Mouse (Mus musculus) brain, embryonic 14.5 days (tissue): Measurements from ENCODE around the gene Gata2. TPM values are rescaled to one million over a fixed set of nuclear protein-coding genes. Genes with fewer than 3 reads are reported as not detected.

Source experiments
- DNase-seq: peaks from one replicate; pipeline ENCODE4 v3.0.0-alpha.2; 2011; ENCODE audit warnings: low read depth
- CTCF ChIP-seq: fragments of 200-500 bp; IDR thresholded peaks from 2 replicates; pipeline ENCODE4 v1.5.1; 2012; ENCODE audit warnings: inconsistent platforms, mild to moderate bottlenecking, moderate library complexity, borderline replicate concordance; ENCODE audit not compliant: insufficient read depth, insufficient read length; ENCODE audit errors: extremely low read depth
- POLR2A ChIP-seq: fragments of 200-500 bp; IDR thresholded peaks from 2 replicates; pipeline ENCODE4 v1.6.1; 2012; ENCODE audit warnings: mild to moderate bottlenecking, inconsistent platforms, borderline replicate concordance; ENCODE audit not compliant: poor library complexity, insufficient read depth, insufficient read length, severe bottlenecking; ENCODE audit errors: extremely low read depth
- polyA plus RNA-seq: library from polyadenylated mRNA; depleted of rRNA; stranded (reverse); fragments of >200 nt; gene quantifications from 2 replicates; pipeline ENCODE4 v1.2.3, GENCODE M21; 2012; rRNA removed

The Gata2 gene
- polyA plus RNA-seq, 1 experiment = 15.6 TPM

DNA sequence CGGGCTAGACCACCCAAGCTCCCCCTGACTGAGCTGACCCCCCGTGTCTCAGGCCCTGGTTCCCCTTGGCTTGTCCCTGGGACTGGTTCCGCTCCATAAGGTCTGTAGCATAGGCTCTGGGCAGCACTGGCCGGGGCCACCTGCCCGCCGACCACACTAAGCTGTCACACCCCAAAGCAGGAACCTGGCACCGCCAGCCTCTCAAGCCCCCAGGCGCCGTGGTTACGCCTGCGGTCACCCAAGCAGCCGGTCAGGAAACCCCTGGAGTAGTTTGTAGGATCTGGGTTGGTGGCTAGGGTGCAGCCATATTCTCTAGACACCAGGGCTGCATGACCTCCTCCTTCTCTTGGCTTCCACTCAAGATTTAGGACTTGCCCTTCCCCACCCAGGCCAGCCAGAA lies 35.5 kb downstream of the Gata2 start:
- DNase-seq = no peak
- TF ChIP-seq CTCF = no peak
- TF ChIP-seq POLR2A = no peak

DNA sequence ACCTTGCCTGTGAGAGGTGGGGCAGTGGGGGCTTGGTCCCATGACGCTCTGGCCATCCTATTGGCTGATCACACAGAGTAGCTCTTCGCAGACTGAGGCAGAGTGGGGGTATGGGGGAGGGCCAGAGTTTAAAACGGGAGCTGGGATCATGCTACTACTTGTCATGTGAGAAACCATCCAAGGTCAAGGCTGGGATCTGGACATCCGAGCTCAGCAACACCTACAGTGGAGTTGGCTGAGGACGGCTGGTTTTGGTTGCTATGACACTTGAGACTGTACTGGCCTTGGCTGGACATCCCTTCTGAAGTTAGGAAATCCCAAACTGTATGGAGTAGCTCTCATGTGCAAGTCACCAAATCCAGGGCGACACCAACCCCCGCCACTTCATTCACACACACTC lies 38.1 kb downstream of the Gata2 start:
- TF ChIP-seq POLR2A (no peak), CTCF (no peak)
- no peak for DNase-seq

DNA sequence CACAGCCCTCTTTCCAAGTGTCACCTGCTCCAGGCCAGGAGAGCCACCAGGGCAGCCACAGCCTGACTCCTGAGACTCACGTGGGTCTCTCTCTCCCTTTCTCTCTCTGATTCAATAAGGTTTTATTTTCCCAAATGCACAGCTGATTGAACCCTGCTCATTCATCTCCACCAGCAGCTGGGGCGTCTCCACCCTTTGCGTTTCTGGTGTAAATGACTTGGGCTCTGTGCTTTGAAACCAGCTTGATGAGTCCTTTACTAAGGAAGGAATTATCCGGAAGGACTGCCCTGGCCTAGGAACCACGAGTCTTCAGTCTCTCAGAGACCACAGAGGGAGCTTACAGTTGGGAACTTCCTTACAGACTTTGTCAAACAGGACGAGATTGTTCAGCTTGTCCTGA lies 38.5 kb downstream of the Gata2 start:
- DNase-seq = no peak

DNA sequence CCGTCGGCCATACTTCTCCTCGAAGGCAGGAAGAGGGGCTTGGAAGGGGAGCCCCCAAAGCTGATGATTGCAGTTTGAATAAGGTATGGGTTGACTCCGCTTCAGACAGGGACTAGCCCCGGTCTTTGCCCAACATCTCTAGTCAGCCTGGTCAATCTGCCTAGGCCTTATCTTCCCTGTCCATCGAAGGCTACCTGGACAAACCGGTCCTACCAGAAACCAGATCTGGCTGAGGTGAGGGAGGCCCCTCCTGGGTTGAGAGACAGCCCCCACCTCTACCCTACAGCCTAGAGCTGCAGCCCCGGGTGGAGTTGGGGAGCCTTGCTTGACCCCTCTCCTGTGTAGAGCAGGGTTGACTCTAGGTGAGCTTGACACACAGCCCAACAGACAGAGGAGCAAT lies 40.3 kb downstream of the Gata2 start:
- no peak for TF ChIP-seq POLR2A
- no peak for TF ChIP-seq CTCF
- no peak for DNase-seq

More for the DNA sequence above, 38.5 kb downstream of the Gata2 start:
- TF ChIP-seq POLR2A (no peak), CTCF (no peak)

DNA sequence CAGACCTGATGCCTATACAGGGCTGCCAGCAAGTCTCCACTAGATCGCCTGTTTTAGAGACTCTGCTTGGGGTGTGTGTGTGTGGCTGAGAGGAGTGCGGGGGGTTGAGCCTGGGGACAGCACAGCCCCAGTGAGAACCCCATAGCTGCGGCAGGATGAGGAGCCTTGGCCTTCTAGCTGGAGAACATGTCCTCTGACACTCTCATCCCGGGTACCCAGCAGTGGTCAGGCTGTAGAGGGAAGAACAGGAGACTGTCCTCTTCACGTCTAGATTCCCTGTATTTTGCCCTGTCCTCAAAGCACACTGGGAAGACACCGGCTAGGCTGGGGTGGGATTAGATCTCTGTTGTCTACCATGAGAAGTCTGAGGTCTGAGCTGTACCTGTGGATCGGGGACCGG lies 41.8 kb downstream of the Gata2 start:
- no peak for TF ChIP-seq POLR2A
- no peak for TF ChIP-seq CTCF
- no peak for DNase-seq

DNA sequence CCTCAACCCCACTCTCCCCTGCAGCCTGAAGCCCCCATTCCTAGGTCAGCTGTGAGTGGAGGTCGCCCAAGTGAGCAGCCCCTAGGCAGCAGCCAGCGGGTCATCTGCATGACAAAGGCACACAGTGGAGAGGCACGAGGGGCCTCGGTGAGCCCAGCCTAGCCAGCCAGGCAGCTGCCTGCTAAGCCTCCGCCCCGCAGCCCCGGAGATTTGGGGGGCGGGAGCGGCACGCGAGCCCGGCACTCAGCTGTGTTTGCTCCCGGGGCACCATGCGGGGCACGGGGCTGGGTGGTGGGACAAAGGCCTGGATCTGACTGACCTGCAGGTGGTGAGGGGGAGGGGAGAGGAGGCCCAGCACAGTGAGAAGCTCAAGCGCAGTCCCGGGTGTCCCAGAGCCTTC lies 42.3 kb downstream of the Gata2 start:
- peak; percentile 78 for DNase-seq
- TF ChIP-seq CTCF (no peak), POLR2A (no peak)

DNA sequence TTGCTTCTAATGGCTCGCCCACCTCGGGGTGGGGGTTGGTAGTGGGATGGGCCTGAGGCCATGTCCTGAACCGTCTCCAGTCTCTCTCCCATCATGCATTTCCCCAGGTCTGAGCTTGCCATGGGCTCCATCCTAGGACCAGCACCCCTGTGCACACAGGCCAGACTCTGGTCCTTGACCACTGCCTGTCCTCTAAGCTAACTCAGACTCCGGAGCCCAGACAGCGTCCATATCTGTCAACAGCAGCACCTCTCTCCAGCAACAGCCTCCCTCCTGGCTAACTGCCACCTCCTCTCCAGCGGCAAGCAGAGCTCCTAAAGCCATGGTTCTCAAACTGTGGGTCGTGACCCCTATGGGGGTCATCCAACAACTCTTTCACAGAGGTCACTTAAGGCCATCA lies 42.8 kb downstream of the Gata2 start:
- TF ChIP-seq POLR2A (no peak), CTCF (no peak)
- DNase-seq = peak; percentile 22

DNA sequence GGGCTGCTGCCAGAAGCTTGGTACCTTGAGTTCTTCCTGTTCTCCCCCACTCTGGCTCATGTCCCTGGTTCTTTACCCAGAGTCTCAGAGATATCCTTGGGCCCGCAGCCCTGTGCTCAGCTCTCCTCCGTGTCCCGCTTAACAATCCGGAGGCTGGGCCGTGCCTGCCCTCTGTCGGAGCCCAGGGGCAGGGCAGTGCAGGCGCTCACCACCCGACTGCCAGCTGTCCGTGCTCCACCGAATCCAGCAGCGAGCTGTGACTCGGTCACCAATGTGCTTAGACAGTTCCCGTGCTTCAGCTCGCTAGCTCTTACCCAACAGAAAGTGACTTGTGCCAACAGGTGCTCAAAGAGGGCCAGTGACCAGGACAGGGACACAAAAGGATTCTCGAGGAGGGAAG lies 48.9 kb downstream of the Gata2 start:
- DNase-seq = peak; percentile 65
- TF ChIP-seq POLR2A (no peak), CTCF (peak; percentile 73)

DNA sequence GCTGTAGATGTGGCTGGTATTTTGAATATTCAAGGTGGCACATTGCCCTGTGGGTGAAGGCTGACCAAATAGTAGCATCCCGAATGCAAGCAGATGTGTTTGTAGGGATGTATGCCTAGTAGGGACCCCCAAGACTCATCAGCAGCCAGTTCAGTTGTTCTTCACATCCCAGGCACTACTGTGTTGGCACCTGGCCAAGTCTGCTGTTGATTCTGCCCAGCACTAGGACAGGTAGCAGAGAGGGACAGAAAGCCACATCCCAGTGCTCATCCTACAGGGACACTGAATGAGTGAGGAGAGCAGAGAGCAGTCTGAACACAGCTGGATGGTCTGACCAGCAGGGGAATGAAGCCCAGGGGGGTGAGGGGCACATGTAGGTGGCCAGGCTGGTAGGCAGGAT lies 55.5 kb downstream of the Gata2 start:
- TF ChIP-seq POLR2A (no peak), CTCF (no peak)
- peak; percentile 15 for DNase-seq

DNA sequence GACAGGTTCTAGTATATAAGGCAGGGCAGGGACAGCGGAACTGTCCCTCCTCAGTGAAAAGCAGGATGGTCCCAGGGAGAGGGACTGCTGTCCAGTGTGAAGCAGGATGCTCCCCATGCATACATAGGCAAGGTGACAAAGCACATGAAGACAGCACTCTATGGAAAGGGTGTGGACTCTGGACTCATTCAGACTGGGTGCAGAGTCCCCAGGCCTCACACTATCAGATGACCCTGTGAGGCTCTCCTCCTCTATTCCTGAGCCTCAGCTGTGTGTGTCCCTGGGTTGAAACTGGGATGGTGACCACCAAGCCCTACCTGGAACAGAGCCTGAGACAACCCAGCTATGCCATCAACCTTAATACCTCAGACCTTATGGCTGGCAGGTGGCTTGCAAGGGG lies 57.7 kb downstream of the Gata2 start:
- no peak for DNase-seq

DNA sequence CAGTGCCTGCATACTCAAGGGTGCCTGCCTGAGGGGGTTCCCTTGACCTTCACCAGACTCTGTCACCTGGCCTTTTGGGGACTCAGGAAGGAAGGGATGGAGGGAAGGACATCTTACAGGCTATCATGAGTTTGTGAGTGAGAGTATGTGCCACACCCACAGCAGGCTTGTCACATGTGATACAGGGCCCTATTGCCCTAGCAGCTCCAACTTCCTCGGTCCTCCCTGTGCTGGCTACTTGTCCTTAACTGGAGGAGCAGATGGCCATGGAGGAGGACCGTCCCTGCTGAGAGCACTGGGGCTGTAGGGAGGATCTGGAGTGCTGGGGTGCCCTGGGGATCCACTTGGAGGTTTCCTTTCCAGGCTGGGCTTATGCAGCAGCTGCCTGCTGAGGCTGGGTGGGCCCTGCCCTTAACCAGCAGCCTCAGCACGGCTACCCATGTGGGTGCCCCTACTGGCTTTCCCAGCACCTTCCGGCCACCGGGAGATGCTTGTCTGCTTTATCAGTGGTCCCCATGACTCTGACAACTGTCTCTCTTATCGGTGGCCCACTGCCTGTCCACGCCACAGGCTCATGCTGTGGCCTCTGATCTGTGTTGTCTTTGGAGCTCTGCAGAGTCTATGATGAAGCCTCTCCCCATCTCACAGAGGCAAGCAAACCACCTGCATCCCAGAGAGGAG lies 58.2 kb downstream of the Gata2 start:
- TF ChIP-seq CTCF (no peak), POLR2A (no peak)
- DNase-seq = no peak

More for the DNA sequence above, 57.7 kb downstream of the Gata2 start:
- TF ChIP-seq POLR2A (no peak), CTCF (no peak)

DNA sequence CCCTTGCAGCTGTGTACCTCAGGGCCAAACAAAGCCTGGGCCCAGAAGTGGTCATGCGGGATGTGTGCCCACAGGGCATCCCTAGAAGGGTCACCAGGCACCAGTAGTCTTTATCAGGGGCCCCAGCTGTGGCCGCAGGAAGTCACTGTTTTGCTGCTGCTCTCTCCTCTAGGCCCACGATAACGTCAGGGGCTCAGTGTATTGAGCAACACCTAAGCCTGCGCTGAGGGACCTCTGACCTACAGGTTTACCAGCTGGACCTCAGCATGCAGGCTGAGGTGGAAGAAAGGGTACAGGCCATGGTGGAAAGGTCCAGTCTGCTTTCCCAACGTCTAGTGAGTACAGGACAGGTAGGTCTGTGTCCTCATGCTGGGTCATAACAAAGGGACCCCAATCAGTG lies 60.4 kb downstream of the Gata2 start:
- TF ChIP-seq POLR2A (no peak), CTCF (no peak)
- no peak for DNase-seq

DNA sequence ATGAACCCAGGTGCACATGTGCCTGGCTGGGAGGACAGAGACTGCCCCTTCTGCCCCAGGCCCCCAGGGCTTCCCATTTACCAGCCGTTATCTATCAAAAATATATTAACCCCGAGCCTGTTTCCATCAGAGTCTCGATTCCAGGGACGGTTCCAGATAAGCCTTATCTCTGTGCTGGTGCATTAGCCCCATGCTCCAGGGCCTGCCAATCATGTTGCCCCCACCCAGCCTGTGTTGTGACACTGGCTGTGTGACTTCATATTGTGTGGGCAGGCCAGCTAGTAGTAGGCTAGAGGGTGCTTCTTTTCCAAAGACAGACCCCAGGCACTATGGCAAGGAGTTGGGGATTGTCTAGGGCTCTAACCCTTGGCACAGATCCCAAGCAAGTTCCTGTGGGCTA lies 61.7 kb downstream of the Gata2 start:
- TF ChIP-seq CTCF = no peak
- TF ChIP-seq POLR2A = no peak

More for the DNA sequence above, 61.7 kb downstream of the Gata2 start:
- DNase-seq = no peak

Other genes starting within 250 kb of the Gata2 start
- gene H1fx, start 212.3 kb upstream of the Gata2 start, polyA plus RNA-seq = 153 and 175 TPM in 2 replicates
- gene Rab7, start 148.6 kb upstream of the Gata2 start, polyA plus RNA-seq = 243 and 306 TPM in 2 replicates
- 215 and 219 TPM in 2 replicates for gene Rpn1, start 109.4 kb upstream of the Gata2 start, polyA plus RNA-seq
- not detected in 2 replicates for gene Dnajb8, start 28.4 kb downstream of the Gata2 start, polyA plus RNA-seq